Mouse (Mus musculus): ENCODE measurements at regions not wholly inside any gene's neighbourhood (a gene's known extent, or its start where the extent isn't known, plus 50 kb on each side); places are given as distances from the start of the nearest gene placed in this dataset.

GRCm38 (mm10) chr12:32273474-32273873 is 65.0 kb upstream of the Pik3cg start:
- Histone ChIP-seq H3K27ac (replicated peaks) (no peak overlapping the region), H3K9me3 (replicated peaks) (0 out of 2 replicates have a peak, but pooled peaks cover 11% of the 10 kb centered on the region), H3K4me3 (no peak overlapping the region), H3K27me3 (ENCODE audit: low read depth, poor library complexity, severe bottlenecking) (no peaks in the 10 kb centered on the region), H3K36me3 (no peaks in the 10 kb centered on the region), H3K4me1 (no peaks in the 10 kb centered on the region)
- no peak for DNase-seq (ENCODE audit: low spot score)
- 97% methylated on average over 1 of the region's 1 CpGs for WGBS

- DNase-seq (ENCODE audit: low spot score), result no peak
- 87% methylated on average over 4 of the region's 4 CpGs for WGBS
These were observed 71.4 kb upstream of the Pik3cg start for GRCm38 (mm10) chr12:32279861-32280260.

GRCm38 (mm10) chr12:32280309-32280708 is 71.8 kb upstream of the Pik3cg start:
- H3K9me3 ChIP-seq (replicated peaks), result no peaks in the 10 kb centered on the region
- no peaks in the 10 kb centered on the region for H3K27me3 ChIP-seq (ENCODE audit: low read depth, poor library complexity, severe bottlenecking)
- no peak for DNase-seq (ENCODE audit: low spot score)
- no peaks in the 10 kb centered on the region for H3K4me1 ChIP-seq
- WGBS, result 90% methylated on average over 2 of the region's 2 CpGs
- H3K36me3 ChIP-seq, result no peaks in the 10 kb centered on the region
- H3K4me3 ChIP-seq, result no peak overlapping the region
- no peak overlapping the region for H3K27ac ChIP-seq (replicated peaks)

More at GRCm38 (mm10) chr12:32279861-32280260, 71.4 kb upstream of the Pik3cg start:
- Histone ChIP-seq H3K9me3 (replicated peaks) (no peaks in the 10 kb centered on the region), H3K27ac (replicated peaks) (no peak overlapping the region), H3K4me3 (no peak overlapping the region), H3K4me1 (no peaks in the 10 kb centered on the region), H3K36me3 (no peaks in the 10 kb centered on the region), H3K27me3 (ENCODE audit: low read depth, poor library complexity, severe bottlenecking) (no peaks in the 10 kb centered on the region)

- H3K4me3 ChIP-seq, result no peak overlapping the region
- H3K9me3 ChIP-seq (replicated peaks), result no peaks in the 10 kb centered on the region
- no peak for DNase-seq (ENCODE audit: low spot score)
- no peaks in the 10 kb centered on the region for H3K27me3 ChIP-seq (ENCODE audit: low read depth, poor library complexity, severe bottlenecking)
- no peaks in the 10 kb centered on the region for H3K4me1 ChIP-seq
- WGBS, result 71% methylated on average over 5 of the region's 5 CpGs
- H3K27ac ChIP-seq (replicated peaks), result no peak overlapping the region
- no peaks in the 10 kb centered on the region for H3K36me3 ChIP-seq
These were observed 74.1 kb upstream of the Pik3cg start for GRCm38 (mm10) chr12:32282371-32283163.

GRCm38 (mm10) chr12:32285039-32285438 is 76.6 kb upstream of the Pik3cg start:
- H3K9me3 ChIP-seq (replicated peaks), result no peaks in the 10 kb centered on the region
- no peaks in the 10 kb centered on the region for H3K36me3 ChIP-seq
- DNase-seq (ENCODE audit: low spot score), result no peak
- H3K27me3 ChIP-seq (ENCODE audit: low read depth, poor library complexity, severe bottlenecking), result no peaks in the 10 kb centered on the region
- H3K4me3 ChIP-seq, result no peak overlapping the region
- H3K27ac ChIP-seq (replicated peaks), result no peak overlapping the region
- H3K4me1 ChIP-seq, result no peaks in the 10 kb centered on the region
- 82% methylated on average over 2 of the region's 2 CpGs for WGBS

GRCm38 (mm10) chr12:32286652-32287051 is 78.2 kb upstream of the Pik3cg start:
- 28% methylated on average over 5 of the region's 5 CpGs for WGBS
- no peak for DNase-seq (ENCODE audit: low spot score)
- Histone ChIP-seq H3K4me3 (no peak overlapping the region), H3K27ac (replicated peaks) (no peak overlapping the region), H3K27me3 (ENCODE audit: low read depth, poor library complexity, severe bottlenecking) (no peaks in the 10 kb centered on the region), H3K9me3 (replicated peaks) (no peaks in the 10 kb centered on the region), H3K36me3 (no peaks in the 10 kb centered on the region), H3K4me1 (no peaks in the 10 kb centered on the region)

- Histone ChIP-seq H3K27ac (replicated peaks) (no peak overlapping the region), H3K4me1 (no peaks in the 10 kb centered on the region), H3K9me3 (replicated peaks) (no peaks in the 10 kb centered on the region), H3K36me3 (no peaks in the 10 kb centered on the region), H3K4me3 (no peak overlapping the region), H3K27me3 (ENCODE audit: low read depth, poor library complexity, severe bottlenecking) (no peaks in the 10 kb centered on the region)
- no peak for DNase-seq (ENCODE audit: low spot score)
- 85% methylated on average over 5 of the region's 5 CpGs for WGBS
These were observed 82.7 kb upstream of the Pik3cg start for GRCm38 (mm10) chr12:32291145-32291544.

- peak overlapping the region; percentile 42 for H3K4me3 ChIP-seq
- 27% methylated on average over 18 of the region's 18 CpGs for WGBS
- no peaks in the 10 kb centered on the region for H3K27me3 ChIP-seq (ENCODE audit: low read depth, poor library complexity, severe bottlenecking)
- DNase-seq (ENCODE audit: low spot score), result peak; percentile 70
- H3K9me3 ChIP-seq (replicated peaks), result no peaks in the 10 kb centered on the region
- no peaks in the 10 kb centered on the region for H3K36me3 ChIP-seq
- H3K27ac ChIP-seq (replicated peaks), result peak overlapping the region; percentile 66; the same call in 1 of the 2 replicates
- no peaks in the 10 kb centered on the region for H3K4me1 ChIP-seq
These were observed 83.7 kb upstream of the Pik3cg start for GRCm38 (mm10) chr12:32291962-32292748.

- no peak overlapping the region for H3K4me3 ChIP-seq
- no peaks in the 10 kb centered on the region for H3K9me3 ChIP-seq (replicated peaks)
- WGBS, result 81% methylated on average over 5 of the region's 5 CpGs
- no peaks in the 10 kb centered on the region for H3K36me3 ChIP-seq
- H3K27ac ChIP-seq (replicated peaks), result 0 out of 2 replicates have a peak overlapping the region, but pooled peaks have one; percentile 38
- no peak for DNase-seq (ENCODE audit: low spot score)
- H3K4me1 ChIP-seq, result no peaks in the 10 kb centered on the region
- H3K27me3 ChIP-seq (ENCODE audit: low read depth, poor library complexity, severe bottlenecking), result no peaks in the 10 kb centered on the region
These were observed 84.3 kb upstream of the Pik3cg start for GRCm38 (mm10) chr12:32292749-32293128.

GRCm38 (mm10) chr12:32297431-32297830 is 81.1 kb upstream of the Ccdc71l start:
- Histone ChIP-seq H3K4me1 (no peaks in the 10 kb centered on the region), H3K9me3 (replicated peaks) (no peaks in the 10 kb centered on the region), H3K27ac (replicated peaks) (no peak overlapping the region), H3K4me3 (no peak overlapping the region), H3K36me3 (no peaks in the 10 kb centered on the region), H3K27me3 (ENCODE audit: low read depth, poor library complexity, severe bottlenecking) (no peaks in the 10 kb centered on the region)
- no peak for DNase-seq (ENCODE audit: low spot score)
- WGBS, result 92% methylated on average over 7 of the region's 7 CpGs

GRCm38 (mm10) chr12:32299714-32300113 is 78.8 kb upstream of the Ccdc71l start:
- no peak for DNase-seq (ENCODE audit: low spot score)
- WGBS, result 85% methylated on average over 2 of the region's 2 CpGs
- no peaks in the 10 kb centered on the region for H3K36me3 ChIP-seq
- no peaks in the 10 kb centered on the region for H3K27me3 ChIP-seq (ENCODE audit: low read depth, poor library complexity, severe bottlenecking)
- no peaks in the 10 kb centered on the region for H3K4me1 ChIP-seq
- no peak overlapping the region for H3K4me3 ChIP-seq
- H3K27ac ChIP-seq (replicated peaks), result no peak overlapping the region
- no peaks in the 10 kb centered on the region for H3K9me3 ChIP-seq (replicated peaks)

- Histone ChIP-seq H3K27ac (replicated peaks) (no peak overlapping the region), H3K4me1 (no peaks in the 10 kb centered on the region), H3K9me3 (replicated peaks) (no peaks in the 10 kb centered on the region), H3K4me3 (no peak overlapping the region), H3K36me3 (no peaks in the 10 kb centered on the region), H3K27me3 (ENCODE audit: low read depth, poor library complexity, severe bottlenecking) (no peaks in the 10 kb centered on the region)
- WGBS, result 90% methylated on average over 5 of the region's 5 CpGs
- DNase-seq (ENCODE audit: low spot score), result no peak
These were observed 72.8 kb upstream of the Ccdc71l start for GRCm38 (mm10) chr12:32305736-32306135.

- Histone ChIP-seq H3K36me3 (no peaks in the 10 kb centered on the region), H3K27me3 (ENCODE audit: low read depth, poor library complexity, severe bottlenecking) (no peaks in the 10 kb centered on the region), H3K4me1 (no peaks in the 10 kb centered on the region), H3K4me3 (no peak overlapping the region), H3K9me3 (replicated peaks) (no peaks in the 10 kb centered on the region), H3K27ac (replicated peaks) (no peak overlapping the region)
- no peak for DNase-seq (ENCODE audit: low spot score)
- WGBS, result 87% methylated on average over 4 of the region's 4 CpGs
These were observed 72.2 kb upstream of the Ccdc71l start for GRCm38 (mm10) chr12:32306326-32306725.

All from midbrain, embryonic 10.5 days (tissue).